Mouse (Mus musculus): ENCODE measurements at regions not wholly inside any gene's neighbourhood (a gene's known extent, or its start where the extent isn't known, plus 50 kb on each side); places are given as distances from the start of the nearest gene placed in this dataset.

- Histone ChIP-seq H3K9ac (ENCODE audit: low read depth, low read length) (no peak overlapping the region), H3K4me1 (ENCODE audit: control insufficient read depth, insufficient read depth, low read length) (no peaks in the 10 kb centered on the region; the same call in 1 of the 2 replicates), H3K4me2 (ENCODE audit: low read depth, low read length) (no peak overlapping the region), H3K9me3 (ENCODE audit: control insufficient read depth, low read length) (no peaks in the 10 kb centered on the region), H3K27me3 (replicated peaks; ENCODE audit: control insufficient read depth, insufficient read depth, low read length) (no peaks in the 10 kb centered on the region), H3K27ac (replicated peaks; ENCODE audit: low read depth, low read length) (no peak overlapping the region), H3K4me3 (ENCODE audit: low read depth, low read length) (no peak overlapping the region), H3K36me3 (ENCODE audit: control insufficient read depth, insufficient read depth, low read length) (no peaks in the 10 kb centered on the region)
- 76% methylated on average over 5 of the region's 5 CpGs for WGBS
- no peak for ATAC-seq (ENCODE audit: low read depth)
- DNase-seq (ENCODE audit: low spot score) = no peak
Observed at GRCm38 (mm10) chr15:63678921-63679320, 166.1 kb downstream of the Gsdmc2 start.

GRCm38 (mm10) chr15:63675491-63676036, 169.4 kb downstream of the Gsdmc2 start:
- H3K4me1 ChIP-seq (ENCODE audit: control insufficient read depth, insufficient read depth, low read length) = peaks cover 9% of the 10 kb centered on the region; the same call in 1 of the 2 replicates
- H3K36me3 ChIP-seq (ENCODE audit: control insufficient read depth, insufficient read depth, low read length) = no peaks in the 10 kb centered on the region
- DNase-seq (ENCODE audit: low spot score) (peak; percentile 77), ATAC-seq (ENCODE audit: low read depth) (0 out of 2 replicates have a peak, but pooled peaks have one; percentile 42)
- H3K4me2 ChIP-seq (ENCODE audit: low read depth, low read length) = no peak overlapping the region
- H3K9ac ChIP-seq (ENCODE audit: low read depth, low read length) = no peak overlapping the region
- 34% methylated on average over 10 of the region's 10 CpGs for WGBS
- H3K27ac ChIP-seq (replicated peaks; ENCODE audit: low read depth, low read length) = peak overlapping the region; percentile 62
- no peak overlapping the region for H3K4me3 ChIP-seq (ENCODE audit: low read depth, low read length)
- no peaks in the 10 kb centered on the region for H3K9me3 ChIP-seq (ENCODE audit: control insufficient read depth, low read length)
- no peaks in the 10 kb centered on the region for H3K27me3 ChIP-seq (replicated peaks; ENCODE audit: control insufficient read depth, insufficient read depth, low read length)

GRCm38 (mm10) chr15:63674404-63674803, 170.6 kb downstream of the Gsdmc2 start:
- ATAC-seq (ENCODE audit: low read depth) (no peak), DNase-seq (ENCODE audit: low spot score) (no peak)
- Histone ChIP-seq H3K27ac (replicated peaks; ENCODE audit: low read depth, low read length) (peak overlapping the region; percentile 62; the same call in 1 of the 2 replicates), H3K4me1 (ENCODE audit: control insufficient read depth, insufficient read depth, low read length) (peaks cover 10% of the 10 kb centered on the region; the same call in 1 of the 2 replicates), H3K36me3 (ENCODE audit: control insufficient read depth, insufficient read depth, low read length) (no peaks in the 10 kb centered on the region), H3K4me3 (ENCODE audit: low read depth, low read length) (no peak overlapping the region), H3K4me2 (ENCODE audit: low read depth, low read length) (no peak overlapping the region), H3K9me3 (ENCODE audit: control insufficient read depth, low read length) (no peaks in the 10 kb centered on the region), H3K9ac (ENCODE audit: low read depth, low read length) (no peak overlapping the region), H3K27me3 (replicated peaks; ENCODE audit: control insufficient read depth, insufficient read depth, low read length) (no peaks in the 10 kb centered on the region)
- WGBS = 92% methylated on average over 5 of the region's 5 CpGs

- no peak overlapping the region for H3K4me2 ChIP-seq (ENCODE audit: low read depth, low read length)
- H3K9me3 ChIP-seq (ENCODE audit: control insufficient read depth, low read length) = no peaks in the 10 kb centered on the region
- DNase-seq (ENCODE audit: low spot score) (peak; percentile 52), ATAC-seq (ENCODE audit: low read depth) (peak; percentile 34; the same call in 1 of the 2 replicates)
- H3K27ac ChIP-seq (replicated peaks; ENCODE audit: low read depth, low read length) = peak overlapping the region; percentile 48
- no peak overlapping the region for H3K4me3 ChIP-seq (ENCODE audit: low read depth, low read length)
- 0 out of 2 replicates have a peak overlapping the region, but pooled peaks have one; percentile 38 for H3K9ac ChIP-seq (ENCODE audit: low read depth, low read length)
- no peaks in the 10 kb centered on the region for H3K27me3 ChIP-seq (replicated peaks; ENCODE audit: control insufficient read depth, insufficient read depth, low read length)
- 29% methylated on average over 11 of the region's 11 CpGs for WGBS
- H3K4me1 ChIP-seq (ENCODE audit: control insufficient read depth, insufficient read depth, low read length) = peaks cover 10% of the 10 kb centered on the region; the same call in 1 of the 2 replicates
- H3K36me3 ChIP-seq (ENCODE audit: control insufficient read depth, insufficient read depth, low read length) = no peaks in the 10 kb centered on the region
Observed at GRCm38 (mm10) chr15:63671081-63671480, 173.9 kb downstream of the Gsdmc2 start.

- H3K27ac ChIP-seq (replicated peaks; ENCODE audit: low read depth, low read length) = peak overlapping the region; percentile 48
- H3K9ac ChIP-seq (ENCODE audit: low read depth, low read length) = 0 out of 2 replicates have a peak overlapping the region, but pooled peaks have one; percentile 38
- DNase-seq (ENCODE audit: low spot score) = no peak
- 93% methylated on average over 1 of the region's 1 CpGs for WGBS
- H3K36me3 ChIP-seq (ENCODE audit: control insufficient read depth, insufficient read depth, low read length) = no peaks in the 10 kb centered on the region
- peaks cover 10% of the 10 kb centered on the region; the same call in 1 of the 2 replicates for H3K4me1 ChIP-seq (ENCODE audit: control insufficient read depth, insufficient read depth, low read length)
- H3K4me2 ChIP-seq (ENCODE audit: low read depth, low read length) = no peak overlapping the region
- no peaks in the 10 kb centered on the region for H3K9me3 ChIP-seq (ENCODE audit: control insufficient read depth, low read length)
- no peaks in the 10 kb centered on the region for H3K27me3 ChIP-seq (replicated peaks; ENCODE audit: control insufficient read depth, insufficient read depth, low read length)
- no peak for ATAC-seq (ENCODE audit: low read depth)
- no peak overlapping the region for H3K4me3 ChIP-seq (ENCODE audit: low read depth, low read length)
Observed at GRCm38 (mm10) chr15:63670561-63670960, 174.4 kb downstream of the Gsdmc2 start.

- H3K4me3 ChIP-seq (ENCODE audit: low read depth, low read length) = no peak overlapping the region
- peak; percentile 37 for DNase-seq (ENCODE audit: low spot score)
- H3K9ac ChIP-seq (ENCODE audit: low read depth, low read length) = no peak overlapping the region
- H3K9me3 ChIP-seq (ENCODE audit: control insufficient read depth, low read length) = no peaks in the 10 kb centered on the region
- peak; percentile 74; the same call in 1 of the 2 replicates for ATAC-seq (ENCODE audit: low read depth)
- H3K4me2 ChIP-seq (ENCODE audit: low read depth, low read length) = no peak overlapping the region
- no peak overlapping the region for H3K27ac ChIP-seq (replicated peaks; ENCODE audit: low read depth, low read length)
- 80% methylated on average over 5 of the region's 5 CpGs for WGBS
- H3K4me1 ChIP-seq (ENCODE audit: control insufficient read depth, insufficient read depth, low read length) = peaks cover 10% of the 10 kb centered on the region; the same call in 1 of the 2 replicates
- H3K36me3 ChIP-seq (ENCODE audit: control insufficient read depth, insufficient read depth, low read length) = no peaks in the 10 kb centered on the region
- no peaks in the 10 kb centered on the region for H3K27me3 ChIP-seq (replicated peaks; ENCODE audit: control insufficient read depth, insufficient read depth, low read length)
Observed at GRCm38 (mm10) chr15:63667536-63667935, 177.4 kb downstream of the Gsdmc2 start.

- Histone ChIP-seq H3K9ac (ENCODE audit: low read depth, low read length) (no peak overlapping the region), H3K4me2 (ENCODE audit: low read depth, low read length) (no peak overlapping the region), H3K27ac (replicated peaks; ENCODE audit: low read depth, low read length) (no peak overlapping the region), H3K4me1 (ENCODE audit: control insufficient read depth, insufficient read depth, low read length) (peaks cover under 1% of the 10 kb centered on the region; the same call in 1 of the 2 replicates), H3K9me3 (ENCODE audit: control insufficient read depth, low read length) (no peaks in the 10 kb centered on the region), H3K4me3 (ENCODE audit: low read depth, low read length) (no peak overlapping the region), H3K36me3 (ENCODE audit: control insufficient read depth, insufficient read depth, low read length) (no peaks in the 10 kb centered on the region), H3K27me3 (replicated peaks; ENCODE audit: control insufficient read depth, insufficient read depth, low read length) (no peaks in the 10 kb centered on the region)
- ATAC-seq (ENCODE audit: low read depth) = no peak
- 84% methylated on average over 4 of the region's 4 CpGs for WGBS
- no peak for DNase-seq (ENCODE audit: low spot score)
Observed at GRCm38 (mm10) chr15:63665517-63665916, 179.5 kb downstream of the Gsdmc2 start.

GRCm38 (mm10) chr15:63664877-63665276, 180.1 kb downstream of the Gsdmc2 start:
- ATAC-seq (ENCODE audit: low read depth) (no peak), DNase-seq (ENCODE audit: low spot score) (no peak)
- H3K36me3 ChIP-seq (ENCODE audit: control insufficient read depth, insufficient read depth, low read length) = no peaks in the 10 kb centered on the region
- no peak overlapping the region for H3K4me2 ChIP-seq (ENCODE audit: low read depth, low read length)
- no peaks in the 10 kb centered on the region for H3K27me3 ChIP-seq (replicated peaks; ENCODE audit: control insufficient read depth, insufficient read depth, low read length)
- H3K9me3 ChIP-seq (ENCODE audit: control insufficient read depth, low read length) = no peaks in the 10 kb centered on the region
- no peaks in the 10 kb centered on the region for H3K4me1 ChIP-seq (ENCODE audit: control insufficient read depth, insufficient read depth, low read length)
- no peak overlapping the region for H3K27ac ChIP-seq (replicated peaks; ENCODE audit: low read depth, low read length)
- H3K4me3 ChIP-seq (ENCODE audit: low read depth, low read length) = no peak overlapping the region
- WGBS = 64% methylated on average over 2 of the region's 2 CpGs
- no peak overlapping the region for H3K9ac ChIP-seq (ENCODE audit: low read depth, low read length)

GRCm38 (mm10) chr15:63662183-63662582, 182.8 kb downstream of the Gsdmc2 start:
- H3K4me2 ChIP-seq (ENCODE audit: low read depth, low read length) = no peak overlapping the region
- 68% methylated on average over 3 of the region's 3 CpGs for WGBS
- no peaks in the 10 kb centered on the region for H3K27me3 ChIP-seq (replicated peaks; ENCODE audit: control insufficient read depth, insufficient read depth, low read length)
- no peaks in the 10 kb centered on the region for H3K9me3 ChIP-seq (ENCODE audit: control insufficient read depth, low read length)
- peaks cover 9% of the 10 kb centered on the region for H3K4me1 ChIP-seq (ENCODE audit: control insufficient read depth, insufficient read depth, low read length)
- H3K36me3 ChIP-seq (ENCODE audit: control insufficient read depth, insufficient read depth, low read length) = no peaks in the 10 kb centered on the region
- H3K4me3 ChIP-seq (ENCODE audit: low read depth, low read length) = no peak overlapping the region
- ATAC-seq (ENCODE audit: low read depth) (no peak), DNase-seq (ENCODE audit: low spot score) (no peak)
- H3K27ac ChIP-seq (replicated peaks; ENCODE audit: low read depth, low read length) = no peak overlapping the region
- no peak overlapping the region for H3K9ac ChIP-seq (ENCODE audit: low read depth, low read length)
